Mouse (Mus musculus) C2C12 (cell line): ENCODE data around the gene Best2.

Experiments used
- CTCF ChIP-seq: IDR thresholded peaks from one replicate; pipeline ENCODE4 v1.5.1; 2011; ENCODE audit not compliant: control insufficient read depth, insufficient read depth, insufficient read length
- MAX ChIP-seq: IDR thresholded peaks from one replicate; pipeline ENCODE4 v1.6.1; 2011; ENCODE audit warnings: mild to moderate bottlenecking, control low read depth

- TF ChIP-seq CTCF (no peak), MAX (no peak)
Measured at GRCm38 (mm10) chr8:85021514-85022055, 7.3 kb upstream of the Best2 start.
